Mouse (Mus musculus): ENCODE data around the gene Vps33a.

- TF ChIP-seq CTCF (conservative IDR thresholded peaks at IDR 0.05; ENCODE audit: low read length) (no peak), NANOG (IDR thresholded peaks at IDR 0.05; ENCODE audit: borderline replicate concordance, low read length) (no peak), POU5F1 (IDR thresholded peaks at IDR 0.05; ENCODE audit: borderline replicate concordance, low read length) (no peak)
Measured at GRCm38 (mm10) chr5:123602174-123602573, 29.3 kb upstream of the Vps33a start.
